Mouse (Mus musculus) liver, postnatal 0 days (tissue): ENCODE measurements around the gene Atp1b2. TPM values are rescaled to one million over a fixed set of nuclear protein-coding genes. Genes with fewer than 3 reads are reported as not detected.

Experiments
- ATAC-seq: fragments of 200-750 bp; cut with Nextera tagmentation; 2 replicates; pipeline ENCODE4 v1.8.0; 2017; ENCODE audit warnings: mild to moderate bottlenecking, moderate library complexity
- DNase-seq: peaks from one replicate; pipeline ENCODE4 v3.0.0-alpha.2; 2016
- H3K27ac ChIP-seq: fragments of 300-500 bp; sonication (generic); 2 replicates; pipeline ENCODE4 v1.5.1; 2014; ENCODE audit warnings: antibody characterized with exemption, moderate library complexity, mild to moderate bottlenecking, low read depth
- H3K27me3 ChIP-seq: fragments of 300-500 bp; sonication (generic); 2 replicates; pipeline ENCODE4 v1.6.1; 2014; ENCODE audit warnings: low read length, control low read depth, mixed read lengths; ENCODE audit not compliant: insufficient read depth
- H3K36me3 ChIP-seq: fragments of 300-500 bp; sonication (generic); replicated peaks from 2 replicates; pipeline ENCODE4 v1.6.1; 2014; ENCODE audit warnings: mild to moderate bottlenecking, control low read depth, low read length, moderate library complexity, mixed read lengths; ENCODE audit not compliant: insufficient read depth
- H3K4me1 ChIP-seq: fragments of 300-500 bp; sonication (generic); 2 replicates; pipeline ENCODE4 v1.6.1; 2014; ENCODE audit warnings: antibody characterized with exemption, mild to moderate bottlenecking, control low read depth; ENCODE audit not compliant: insufficient read depth
- H3K4me2 ChIP-seq: fragments of 300-500 bp; sonication (generic); 2 replicates; pipeline ENCODE4 v1.6.1; 2014; ENCODE audit warnings: low read depth, mild to moderate bottlenecking, low read length, moderate library complexity, mixed read lengths
- H3K4me3 ChIP-seq: fragments of 300-500 bp; sonication (generic); 2 replicates; pipeline ENCODE4 v1.5.1; 2014; ENCODE audit warnings: low read depth, low read length
- H3K9ac ChIP-seq: fragments of 300-500 bp; sonication (generic); replicated peaks from 2 replicates; pipeline ENCODE4 v1.6.1; 2014; ENCODE audit warnings: mild to moderate bottlenecking, moderate library complexity
- H3K9me3 ChIP-seq: fragments of 300-500 bp; sonication (generic); 2 replicates; pipeline ENCODE4 v1.6.1; 2016; ENCODE audit warnings: mild to moderate bottlenecking, control low read depth, low read length, mixed read lengths
- CTCF ChIP-seq: sonication (generic); IDR thresholded peaks from 2 replicates; pipeline ENCODE4 v1.5.1; 2016; ENCODE audit warnings: antibody characterized with exemption, low read depth
- EP300 ChIP-seq: IDR thresholded peaks from 2 replicates; pipeline ENCODE4 v1.6.1; 2016; ENCODE audit warnings: antibody characterized with exemption, low read depth, mild to moderate bottlenecking
- WGBS: fragments of 180-500 bp; shearing (Covaris S2); extraction: QIAGEN DNeasy Blood & Tissue Kit; methylation state at CpG from one replicate; pipeline ENCODE4 v1.1.7; 2014; ENCODE audit not compliant: insufficient replicate concordance; 5-methylcytosine and 5-hydroxymethylcytosine counted together
- polyA plus RNA-seq: library from polyadenylated mRNA; unstranded; fragments of >200 nt; fragmentation: Nextera tagmentation; extraction: Ambion mirVana; gene quantifications from 2 replicates; pipeline ENCODE4 v1.2.1, GENCODE M21; 2015

Atp1b2 gene
- polyA plus RNA-seq = 4.0 and 5.3 TPM in 2 replicates

DNA sequence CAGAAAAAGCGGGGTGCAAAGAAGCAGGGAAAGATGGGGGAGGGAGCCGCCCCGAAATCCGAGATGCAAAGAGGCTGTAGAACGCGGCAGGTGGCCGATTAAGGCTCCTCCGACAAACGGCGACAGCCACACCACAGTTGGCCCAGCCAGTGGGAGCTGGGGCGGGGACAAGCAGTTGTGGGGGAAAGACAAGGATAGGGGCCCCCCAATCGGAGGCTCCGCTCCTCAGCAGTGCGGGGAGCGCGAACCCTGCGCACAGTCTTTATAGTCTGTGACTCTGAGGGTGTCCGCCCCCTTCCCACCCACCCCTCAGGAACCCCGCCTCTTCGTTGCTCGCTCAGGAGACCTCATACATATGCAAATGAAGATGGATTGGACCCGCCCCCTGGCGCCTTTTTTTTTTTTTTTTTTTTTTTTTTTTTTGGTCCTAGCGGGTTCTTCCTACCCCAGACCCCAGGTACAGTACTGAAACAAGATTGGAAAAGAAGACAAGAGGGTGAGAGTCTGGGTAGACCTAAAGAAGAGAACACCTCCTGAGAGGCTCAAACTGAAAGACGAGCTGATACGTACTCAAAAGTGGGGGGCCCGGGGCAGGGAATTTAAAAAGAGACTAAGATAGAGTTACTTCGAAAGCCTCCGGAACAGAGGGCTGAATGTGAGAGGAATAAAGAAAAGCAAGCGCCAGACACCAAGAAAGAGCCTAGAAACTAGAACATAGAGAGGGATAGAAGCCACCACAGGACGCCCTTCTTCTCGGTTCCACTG is at the start of gene Atp1b2:
Gene Atp1b2, minus strand, starts transcription at position 217 of the 765 bp plus-strand sequence.
- WGBS = 2% methylated on average over 32 of the region's 32 CpGs
- Histone ChIP-seq H3K4me3 (peak within 1 kb of the TSS; percentile 59), H3K9me3 (no peaks in the 10 kb centered on the region), H3K9ac (peak within 1 kb of the TSS; percentile 67), H3K27me3 (peaks cover 7% of the 10 kb centered on the region; the same call in 1 of the 2 replicates), H3K4me1 (peaks cover 31% of the 10 kb centered on the region), H3K27ac (peak within 1 kb of the TSS; percentile 76), H3K4me2 (peak within 1 kb of the TSS; percentile 100), H3K36me3 (no peaks in the 10 kb centered on the region)
- peak; percentile 38 for TF ChIP-seq EP300
- no peak for TF ChIP-seq CTCF
- DNase-seq (peak; percentile 86), ATAC-seq (peak; percentile 89)

DNA sequence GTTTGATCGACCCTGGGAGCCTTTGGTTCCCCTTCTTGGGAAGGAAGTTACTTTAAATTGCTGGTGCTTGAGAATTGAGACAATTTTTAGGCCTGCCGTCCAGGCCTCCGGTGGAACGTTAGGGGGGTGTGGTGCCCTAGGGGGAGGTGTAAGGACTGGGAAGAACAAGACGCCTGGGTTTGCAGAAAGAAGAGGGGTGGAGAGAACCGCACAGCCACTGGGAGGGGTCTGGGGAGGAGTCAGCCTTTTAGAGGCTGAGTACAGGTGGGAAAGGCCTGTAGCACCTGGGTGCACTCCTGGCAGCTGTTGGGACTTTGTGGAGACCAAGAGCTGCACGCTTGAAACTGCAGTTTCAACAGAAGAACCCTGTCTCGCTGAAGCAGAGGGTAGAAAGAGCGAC is 49.0 kb upstream of the Atp1b2 start:
- Histone ChIP-seq H3K9ac (no peak overlapping the region), H3K27ac (peak overlapping the region; percentile 49), H3K27me3 (no peaks in the 10 kb centered on the region), H3K4me1 (peaks cover 5% of the 10 kb centered on the region), H3K4me2 (0 out of 2 replicates have a peak overlapping the region, but pooled peaks have one; percentile 9), H3K4me3 (no peak overlapping the region), H3K36me3 (peaks cover 61% of the 10 kb centered on the region), H3K9me3 (no peaks in the 10 kb centered on the region)
- no peak for TF ChIP-seq CTCF
- no peak for TF ChIP-seq EP300
- ATAC-seq = no peak
- DNase-seq = no peak
- 36% methylated on average over 9 of the region's 9 CpGs for WGBS

DNA sequence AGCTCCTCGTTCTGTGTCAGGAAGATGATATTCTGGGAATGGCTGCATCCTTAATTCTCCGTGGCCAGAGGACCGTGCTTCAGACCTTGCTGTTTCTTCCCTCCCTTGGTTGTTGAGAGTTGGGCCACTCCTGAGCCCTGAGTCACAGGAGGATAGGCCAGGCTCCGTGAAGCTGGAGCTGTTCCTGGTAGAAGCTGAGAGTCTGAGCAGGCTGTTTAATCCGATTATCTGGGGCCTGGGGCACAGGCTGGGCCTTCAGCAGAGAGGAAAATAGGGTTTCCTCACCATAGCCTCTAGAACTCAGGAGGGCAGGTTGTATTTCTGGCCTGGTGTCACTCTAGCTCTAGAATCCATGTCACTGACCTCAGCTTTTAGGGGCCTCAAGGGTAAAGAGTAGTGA is 47.7 kb upstream of the Atp1b2 start:
- Histone ChIP-seq H3K4me2 (no peak overlapping the region), H3K27me3 (no peaks in the 10 kb centered on the region), H3K36me3 (peaks cover 67% of the 10 kb centered on the region), H3K4me3 (no peak overlapping the region), H3K9me3 (no peaks in the 10 kb centered on the region), H3K4me1 (peaks cover 5% of the 10 kb centered on the region), H3K27ac (no peak overlapping the region), H3K9ac (no peak overlapping the region)
- ATAC-seq = no peak
- TF ChIP-seq EP300 (no peak), CTCF (no peak)
- 70% methylated on average over 5 of the region's 5 CpGs for WGBS
- no peak for DNase-seq

DNA sequence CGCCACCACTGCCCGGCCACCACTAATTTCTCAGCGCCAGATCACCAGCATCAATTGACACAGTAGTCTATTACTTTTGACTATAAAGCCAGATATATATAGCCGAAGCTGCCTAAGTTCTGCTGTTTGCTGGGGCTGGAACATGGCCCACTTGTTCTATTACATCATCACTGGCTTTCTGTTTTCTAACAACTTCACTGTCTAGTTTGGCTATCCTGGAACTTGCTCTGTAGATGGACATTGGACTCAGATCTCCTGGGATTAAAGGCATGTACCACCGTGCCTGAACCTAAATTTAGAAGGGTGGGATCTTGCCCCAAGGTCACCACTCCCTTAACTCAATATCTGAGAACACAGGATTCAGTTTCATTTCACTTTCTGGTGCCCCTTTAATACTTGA is 40.1 kb upstream of the Atp1b2 start:
- no peak for DNase-seq
- H3K27me3 ChIP-seq = no peaks in the 10 kb centered on the region
- no peak overlapping the region for H3K4me2 ChIP-seq
- no peak overlapping the region for H3K9ac ChIP-seq
- peak overlapping the region; percentile 44; the same call in 1 of the 2 replicates for H3K27ac ChIP-seq
- no peaks in the 10 kb centered on the region for H3K4me1 ChIP-seq
- TF ChIP-seq EP300 (no peak), CTCF (no peak)
- no peak overlapping the region for H3K4me3 ChIP-seq
- peak; percentile 70 for ATAC-seq
- H3K9me3 ChIP-seq = no peaks in the 10 kb centered on the region
- peaks cover 78% of the 10 kb centered on the region for H3K36me3 ChIP-seq
- 75% methylated on average over 5 of the region's 5 CpGs for WGBS

- Histone ChIP-seq H3K4me3 (no peak overlapping the region), H3K4me1 (peaks cover 22% of the 10 kb centered on the region), H3K27me3 (no peaks in the 10 kb centered on the region), H3K36me3 (peaks cover 15% of the 10 kb centered on the region), H3K9me3 (no peaks in the 10 kb centered on the region), H3K27ac (no peak overlapping the region), H3K9ac (no peak overlapping the region), H3K4me2 (0 out of 2 replicates have a peak overlapping the region, but pooled peaks have one; percentile 13)
- DNase-seq (no peak), ATAC-seq (no peak)
- TF ChIP-seq CTCF (no peak), EP300 (no peak)
- WGBS = 82% methylated on average over 3 of the region's 3 CpGs
Observed at GRCm38 (mm10) chr11:69635471-69635870, 29.7 kb upstream of the Atp1b2 start.

- Histone ChIP-seq H3K27ac (peak overlapping the region; percentile 97), H3K4me3 (peak overlapping the region; percentile 87), H3K9me3 (no peaks in the 10 kb centered on the region), H3K27me3 (no peaks in the 10 kb centered on the region), H3K36me3 (peaks cover 4% of the 10 kb centered on the region; the same call in 1 of the 2 replicates), H3K4me1 (peaks cover 22% of the 10 kb centered on the region), H3K4me2 (peak overlapping the region; percentile 88), H3K9ac (peak overlapping the region; percentile 96)
- TF ChIP-seq CTCF (no peak), EP300 (no peak)
- WGBS = under 1% methylated on average over 40 of the region's 50 CpGs
- peak; percentile 56 for ATAC-seq
- DNase-seq = no peak
Observed at GRCm38 (mm10) chr11:69633128-69633866, 27.6 kb upstream of the Atp1b2 start.
